Mouse (Mus musculus) splenic B cell, adult 2 months (primary cell): Measurements from ENCODE around the gene Gm11084.
A peak's percentile ranks its signal among the peaks of the same experiment; 100 is the strongest.
"Not testable (repeated sequence)": the region's sequence is repeated elsewhere in the genome, so short reads cannot be mapped to it uniquely, and the experiment has no call there.

ENCODE experiments used
- DNase-seq: peaks from one replicate; pipeline ENCODE4 v3.0.0-alpha.2; 2011; ENCODE audit warnings: low read depth, low spot score
- H3K27me3 ChIP-seq: 2 replicates; pipeline ENCODE4 v1.6.1; 2012; ENCODE audit warnings: mild to moderate bottlenecking, low read length, moderate library complexity, mixed read lengths; ENCODE audit not compliant: control insufficient read depth, poor library complexity, insufficient read depth, severe bottlenecking
- H3K36me3 ChIP-seq: 2 replicates; pipeline ENCODE4 v1.6.1; 2012; ENCODE audit warnings: mild to moderate bottlenecking, low read length, moderate library complexity, mixed read lengths; ENCODE audit not compliant: control insufficient read depth, poor library complexity, insufficient read depth, severe bottlenecking

Gene Gm11084

GRCm38 (mm10) chr2:73003049-73003448 is 16.5 kb upstream of the Gm11084 start:
- Histone ChIP-seq H3K36me3 (no peaks in the 10 kb centered on the region), H3K27me3 (no peaks in the 10 kb centered on the region)
- peak; percentile 88 for DNase-seq

DNA sequence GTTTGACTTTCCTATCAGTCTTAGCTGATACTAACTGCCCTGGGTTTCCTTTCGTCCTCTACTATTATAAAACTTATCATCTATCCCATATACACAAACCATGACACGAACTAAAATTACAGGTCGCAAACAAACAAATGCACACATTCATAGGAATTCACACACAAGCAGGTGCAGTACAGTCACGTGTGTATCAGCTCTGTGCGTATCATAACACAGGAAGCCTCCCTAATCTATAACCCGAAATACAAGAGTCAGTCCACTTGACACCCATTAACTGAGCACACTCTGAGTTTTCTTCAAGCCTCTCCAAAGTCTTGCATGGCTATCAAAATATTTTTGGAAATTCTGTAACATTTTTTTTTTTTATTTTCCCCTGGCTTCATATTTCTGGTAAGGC is 15.9 kb upstream of the Gm11084 start:
- H3K27me3 ChIP-seq, result no peaks in the 10 kb centered on the region
- no peak for DNase-seq
- no peaks in the 10 kb centered on the region for H3K36me3 ChIP-seq

- no peak for DNase-seq
- Histone ChIP-seq H3K27me3 (no peaks in the 10 kb centered on the region), H3K36me3 (no peaks in the 10 kb centered on the region)
Measured at GRCm38 (mm10) chr2:73001994-73002393, 15.5 kb upstream of the Gm11084 start.

DNA sequence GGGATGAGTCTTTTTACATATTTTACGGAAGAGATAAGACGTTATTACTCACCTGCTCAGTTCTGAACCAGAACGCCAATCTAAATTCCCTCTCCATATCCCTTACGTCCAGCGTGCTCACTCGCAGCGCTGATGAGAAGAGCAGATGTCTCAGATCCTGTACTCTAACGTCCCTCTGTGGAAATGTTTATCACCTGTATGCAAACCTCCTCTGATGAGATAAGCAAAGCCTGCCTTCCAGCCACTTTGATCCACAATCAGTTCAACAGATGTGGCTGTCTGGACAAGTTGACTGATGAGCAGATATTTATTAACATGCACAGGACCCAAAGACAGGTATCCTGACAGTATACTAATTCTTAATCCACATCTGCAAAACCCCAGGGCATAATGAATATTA is 13.7 kb upstream of the Gm11084 start:
- no peaks in the 10 kb centered on the region for H3K27me3 ChIP-seq
- no peaks in the 10 kb centered on the region for H3K36me3 ChIP-seq
- no peak for DNase-seq

DNA sequence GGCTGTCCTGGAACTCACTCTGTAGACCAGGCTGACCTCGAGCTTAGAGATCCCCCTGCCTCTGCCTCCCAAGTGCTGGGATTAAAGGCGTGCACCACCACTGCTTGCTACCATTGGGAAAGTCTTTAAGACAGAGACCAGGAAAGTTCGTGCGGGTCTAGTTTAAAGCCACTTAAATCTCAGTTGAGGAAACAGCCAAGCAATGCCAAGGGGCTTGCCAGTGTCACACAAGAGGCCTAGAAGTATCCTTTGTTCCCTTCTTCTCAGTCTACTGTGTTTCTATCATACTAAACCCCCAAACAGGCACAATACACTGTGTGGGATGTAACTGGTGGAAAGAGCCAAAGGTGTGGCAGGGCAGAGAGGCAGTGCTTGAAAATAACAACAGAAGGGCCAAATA is 11.1 kb upstream of the Gm11084 start:
- DNase-seq, result no peak
- H3K27me3 ChIP-seq, result no peaks in the 10 kb centered on the region
- no peaks in the 10 kb centered on the region for H3K36me3 ChIP-seq

GRCm38 (mm10) chr2:72996808-72997378 is 10.4 kb upstream of the Gm11084 start:
- H3K36me3 ChIP-seq, result no peaks in the 10 kb centered on the region
- H3K27me3 ChIP-seq, result no peaks in the 10 kb centered on the region
- peak; percentile 76 for DNase-seq

DNA sequence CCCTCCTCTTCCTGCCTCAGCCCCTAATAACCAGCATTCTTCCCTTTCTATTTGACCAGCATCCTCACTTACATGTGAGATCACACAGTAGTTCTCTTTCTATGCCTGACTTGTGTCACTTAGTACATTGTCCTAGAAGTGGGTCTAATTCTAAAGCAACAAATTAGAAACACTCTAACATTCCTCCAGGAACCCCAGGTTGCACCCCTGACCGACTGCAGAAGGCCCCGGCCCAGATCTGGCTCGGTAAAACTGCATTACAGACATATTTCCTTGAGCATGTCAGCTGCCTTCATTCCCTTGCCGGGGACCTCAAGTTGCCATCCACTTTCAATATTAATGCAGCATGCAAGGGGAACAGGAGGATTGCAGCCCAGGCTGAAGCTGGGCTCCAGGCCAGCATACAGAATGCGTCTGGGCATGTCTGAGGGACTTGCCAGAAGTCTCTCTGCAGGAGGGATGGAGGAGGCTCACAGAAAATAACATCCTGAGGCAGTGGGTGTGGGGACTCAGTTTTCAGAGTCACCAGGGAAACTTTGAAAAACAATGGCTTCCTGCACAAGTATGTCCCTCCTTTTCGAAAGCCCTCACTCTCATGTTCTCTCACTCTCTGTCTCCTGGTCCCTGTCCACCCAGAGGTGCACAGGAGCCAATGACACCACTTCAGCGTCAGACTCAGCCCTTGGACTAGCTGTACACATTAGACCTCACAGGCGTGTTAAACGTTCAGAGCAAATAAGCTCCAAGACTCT is 9.0 kb upstream of the Gm11084 start:
- DNase-seq, result no peak
- Histone ChIP-seq H3K27me3 (no peaks in the 10 kb centered on the region), H3K36me3 (no peaks in the 10 kb centered on the region)

- no peak for DNase-seq
Measured at GRCm38 (mm10) chr2:72994165-72994564, 7.6 kb upstream of the Gm11084 start.

DNA sequence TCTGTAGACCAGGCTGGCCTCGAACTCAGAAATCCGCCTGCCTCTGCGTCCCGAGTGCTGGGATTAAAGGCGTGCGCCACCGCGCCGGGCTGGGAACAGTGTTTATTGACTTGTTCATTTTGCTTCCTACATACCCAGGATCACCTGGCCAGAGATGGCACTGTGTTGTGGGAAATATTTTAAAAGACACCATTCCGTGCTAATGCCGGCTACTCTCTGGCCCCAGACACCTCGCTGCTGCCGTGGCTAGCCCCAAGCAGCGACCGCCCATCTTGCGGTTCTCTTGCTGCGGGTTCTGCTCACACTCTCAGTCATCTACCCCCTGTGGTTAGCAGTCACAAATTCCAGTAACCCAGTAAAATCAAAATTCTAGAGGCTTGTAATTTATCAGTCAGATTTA is 6.0 kb upstream of the Gm11084 start:
- no peaks in the 10 kb centered on the region for H3K27me3 ChIP-seq
- no peaks in the 10 kb centered on the region; the same call in 1 of the 2 replicates for H3K36me3 ChIP-seq
- DNase-seq, result no peak

More at GRCm38 (mm10) chr2:72994165-72994564, 7.6 kb upstream of the Gm11084 start:
- H3K27me3 ChIP-seq, result no peaks in the 10 kb centered on the region
- no peaks in the 10 kb centered on the region; the same call in 1 of the 2 replicates for H3K36me3 ChIP-seq

GRCm38 (mm10) chr2:72988945-72989344 is 2.4 kb upstream of the Gm11084 start:
- not testable (repeated sequence) for H3K36me3 ChIP-seq, H3K27me3 ChIP-seq, DNase-seq

- H3K36me3 ChIP-seq, result no peaks in the 10 kb centered on the region; the same call in 1 of the 2 replicates
- DNase-seq, result no peak
- no peaks in the 10 kb centered on the region for H3K27me3 ChIP-seq
Measured at GRCm38 (mm10) chr2:72985516-72985915, 1.0 kb downstream of the Gm11084 start.

DNA sequence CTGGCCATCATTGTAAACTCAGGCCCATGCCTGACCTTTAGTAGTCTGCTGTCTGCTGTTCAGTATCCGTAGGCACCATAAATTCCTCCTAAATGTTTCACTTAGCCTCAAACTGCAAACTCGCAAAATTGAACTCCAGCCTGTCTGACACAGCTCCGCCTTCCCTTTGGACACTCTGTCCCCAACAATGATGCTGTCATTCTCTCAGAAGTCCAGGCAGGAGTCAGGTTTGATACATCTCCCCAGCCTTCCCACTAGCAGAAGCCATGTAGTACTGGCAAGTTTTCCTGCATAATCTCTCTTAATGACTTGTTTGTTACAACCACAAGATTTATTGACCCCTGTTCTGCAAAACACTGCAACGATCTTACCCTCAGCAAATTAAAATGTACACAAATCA is 1.7 kb downstream of the Gm11084 start:
- Histone ChIP-seq H3K36me3 (no peaks in the 10 kb centered on the region; the same call in 1 of the 2 replicates), H3K27me3 (no peaks in the 10 kb centered on the region)
- DNase-seq, result no peak

DNA sequence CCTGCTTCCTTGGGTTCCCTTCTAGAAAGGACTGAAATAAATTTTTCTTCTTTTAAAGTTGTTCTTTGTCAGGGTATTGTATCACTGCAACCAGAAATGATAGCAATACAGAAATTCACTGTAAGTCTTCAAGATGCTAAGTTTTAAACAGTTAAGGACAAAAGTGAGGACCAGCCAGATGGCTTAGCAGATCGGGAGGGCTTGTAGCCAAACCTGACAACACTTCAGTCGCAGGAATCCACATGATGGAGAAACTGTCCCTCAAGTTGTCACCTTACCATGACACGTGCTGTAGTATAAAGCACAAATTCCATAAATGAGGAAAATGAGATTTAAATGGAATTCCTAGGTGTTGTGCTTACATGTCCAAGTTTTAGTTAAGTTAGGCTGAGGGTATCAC is 3.3 kb downstream of the Gm11084 start:
- Histone ChIP-seq H3K27me3 (no peaks in the 10 kb centered on the region), H3K36me3 (no peaks in the 10 kb centered on the region)
- DNase-seq, result no peak

GRCm38 (mm10) chr2:72982110-72982785 is 4.3 kb downstream of the Gm11084 start:
- no peaks in the 10 kb centered on the region for H3K36me3 ChIP-seq
- DNase-seq, result no peak
- no peaks in the 10 kb centered on the region for H3K27me3 ChIP-seq

- Histone ChIP-seq H3K36me3 (no peaks in the 10 kb centered on the region), H3K27me3 (no peaks in the 10 kb centered on the region)
- DNase-seq, result no peak
Measured at GRCm38 (mm10) chr2:72981441-72982109, 4.9 kb downstream of the Gm11084 start.
